12 mouse cellular contexts compared by ENCODE assay signal in genomic region chr7:134032959-134033366, GRCm38 (mm10).
A peak's percentile ranks its signal among the peaks of the same experiment; 100 is the strongest.
DNase-seq lines count a peak whose midpoint lies in the region; ATAC-seq and TF ChIP-seq lines count a peak whose summit lies in the region.
"Had no signal": no experiment of that assay in that cellular context is flagged by ENCODE, and none has a peak within 500 bp of the region (broad histone marks: within the 10 kb centered on the region; RNA-seq: fewer than 3 reads in every experiment).

No protein-coding gene starts in this region.

- H3K4me1 ChIP-seq in kidney, embryonic 15.5 days = peaks cover 14% of the 10 kb centered on the region; the same call in 1 of the 2 replicates
- H3K4me1 ChIP-seq in embryonic facial prominence, embryonic 14.5 days (ENCODE audit: control insufficient read depth, insufficient read depth, low read length) = peaks cover 37% of the 10 kb centered on the region
- H3K4me1 ChIP-seq in stomach, postnatal 0 days (replicated peaks; ENCODE audit: control insufficient read depth, insufficient read depth) = no peaks in the 10 kb centered on the region
- H3K4me1 ChIP-seq: megakaryocyte, embryonic 14.5 days had no signal

- no peaks in the 10 kb centered on the region for H3K36me3 ChIP-seq in kidney, embryonic 15.5 days
- no peaks in the 10 kb centered on the region for H3K36me3 ChIP-seq in embryonic facial prominence, embryonic 14.5 days (ENCODE audit: control insufficient read depth, insufficient read depth, low read length)
- no peaks in the 10 kb centered on the region for H3K36me3 ChIP-seq in stomach, postnatal 0 days (ENCODE audit: control insufficient read depth, insufficient read depth, low read length)
- H3K36me3 ChIP-seq: hindbrain, embryonic 13.5 days had no signal

- ATAC-seq in kidney, embryonic 15.5 days (replicated peaks; ENCODE audit: low FRiP score) = no peak
- no peak; the same call in 1 of the 2 replicates for ATAC-seq in embryonic facial prominence, embryonic 14.5 days (ENCODE audit: low read depth)
- ATAC-seq in stomach, postnatal 0 days (ENCODE audit: low FRiP score, low TSS enrichment) = peak; percentile 67; the same call in 1 of the 2 replicates
- ATAC-seq in megakaryocyte-erythroid progenitor cell, adult 5-6 weeks (replicated peaks; ENCODE audit: low FRiP score, low TSS enrichment, poor library complexity, severe bottlenecking) = no peak

- no peak for DNase-seq in kidney, postnatal 14 days
- peak; percentile 19 for DNase-seq in right cerebral cortex, postnatal 25 days
- DNase-seq in right cerebral cortex, postnatal 14 days = no peak
- peak; percentile 79 for DNase-seq in embryonic facial prominence, embryonic 14.5 days (ENCODE audit: low spot score)
- no peak for DNase-seq in stomach, postnatal 0 days (ENCODE audit: low spot score)
- no peak for DNase-seq in adrenal gland, postnatal 4 days (ENCODE audit: low spot score in 2 of 2)
- DNase-seq: cerebellum, postnatal 14 days had no signal

- no peak overlapping the region for H3K4me2 ChIP-seq in kidney, embryonic 15.5 days
- no peak overlapping the region for H3K4me2 ChIP-seq in embryonic facial prominence, embryonic 14.5 days (ENCODE audit: low read depth, low read length)
- H3K4me2 ChIP-seq in stomach, postnatal 0 days (replicated peaks; ENCODE audit: low read depth) = no peak overlapping the region
- H3K4me2 ChIP-seq: hindbrain, embryonic 13.5 days had no signal

- 26% methylated on average over 6 of the region's 6 CpGs for WGBS in kidney, embryonic 15.5 days
- WGBS in embryonic facial prominence, embryonic 14.5 days = 18% methylated on average over 6 of the region's 6 CpGs
- 9% methylated on average over 6 of the region's 6 CpGs for WGBS in stomach, postnatal 0 days

- H3K27ac ChIP-seq in kidney, embryonic 15.5 days = peak overlapping the region; percentile 15; the same call in 1 of the 2 replicates
- H3K27ac ChIP-seq in embryonic facial prominence, embryonic 14.5 days (replicated peaks; ENCODE audit: low read depth, low read length) = peak overlapping the region; percentile 71
- no peak overlapping the region for H3K27ac ChIP-seq in stomach, postnatal 0 days (replicated peaks)
- H3K27ac ChIP-seq: hindbrain, embryonic 13.5 days; left cerebral cortex, adult 2 months had no signal

- H3K27me3 ChIP-seq in kidney, embryonic 15.5 days = no peaks in the 10 kb centered on the region
- H3K27me3 ChIP-seq in embryonic facial prominence, embryonic 14.5 days (replicated peaks; ENCODE audit: control insufficient read depth, insufficient read depth, low read length) = no peaks in the 10 kb centered on the region
- no peaks in the 10 kb centered on the region for H3K27me3 ChIP-seq in stomach, postnatal 0 days (ENCODE audit: control insufficient read depth, insufficient read depth, low read length)
- H3K27me3 ChIP-seq: megakaryocyte, embryonic 14.5 days had no signal

- no peaks in the 10 kb centered on the region for H3K9me3 ChIP-seq in kidney, embryonic 15.5 days (replicated peaks)
- no peaks in the 10 kb centered on the region for H3K9me3 ChIP-seq in embryonic facial prominence, embryonic 14.5 days (ENCODE audit: control insufficient read depth, low read length)
- no peaks in the 10 kb centered on the region for H3K9me3 ChIP-seq in stomach, postnatal 0 days (ENCODE audit: control insufficient read depth, low read length)
- H3K9me3 ChIP-seq: hindbrain, embryonic 13.5 days had no signal

- no peak for TF ChIP-seq CTCF in stomach, postnatal 0 days (IDR thresholded peaks at IDR 0.05; ENCODE audit: low read depth)

- no peak overlapping the region for H3K4me3 ChIP-seq in kidney, embryonic 15.5 days (replicated peaks)
- no peak overlapping the region for H3K4me3 ChIP-seq in embryonic facial prominence, embryonic 14.5 days (ENCODE audit: low read depth, low read length)
- no peak overlapping the region for H3K4me3 ChIP-seq in stomach, postnatal 0 days (ENCODE audit: low read depth, low read length)
- H3K4me3 ChIP-seq: hindbrain, embryonic 13.5 days; left cerebral cortex, adult 2 months; megakaryocyte, embryonic 14.5 days had no signal

- no peak for TF ChIP-seq EP300 in stomach, postnatal 0 days (optimal IDR thresholded peaks at IDR 0.05)

- no peak overlapping the region for H3K9ac ChIP-seq in kidney, embryonic 15.5 days
- H3K9ac ChIP-seq in embryonic facial prominence, embryonic 14.5 days (ENCODE audit: low read depth, low read length) = no peak overlapping the region
- no peak overlapping the region for H3K9ac ChIP-seq in stomach, postnatal 0 days (ENCODE audit: low read length)
- H3K9ac ChIP-seq: hindbrain, embryonic 13.5 days had no signal

Comparison
In these comparisons a context has a peak if more than half of its experiments do, and no peak if none do; other contexts are left out.
1. DNase-seq: peak in right cerebral cortex, postnatal 25 days (single experiment) and embryonic facial prominence, embryonic 14.5 days (single experiment); none in kidney, postnatal 14 days (single experiment), right cerebral cortex, postnatal 14 days (single experiment), stomach, postnatal 0 days (single experiment) and adrenal gland, postnatal 4 days (0 of 2).